In genomic region chr8:4206182-4207015, GRCm38 (mm10) we compare ENCODE assay signal across 9 mouse cellular contexts. TPM values are rescaled to one million over a fixed set of nuclear protein-coding genes. Genes with fewer than 3 reads are reported as not detected.
DNase-seq lines count a peak whose midpoint lies in the region; ATAC-seq lines count a peak whose summit lies in the region.
"Had no signal": no experiment of that assay in that cellular context is flagged by ENCODE, and none has a peak within 500 bp of the region (broad histone marks: within the 10 kb centered on the region; RNA-seq: fewer than 3 reads in every experiment).

No protein-coding gene starts in this region.

- peaks cover 18% of the 10 kb centered on the region for H3K4me1 ChIP-seq in heart, embryonic 12.5 days (replicated peaks)
- peaks cover 3% of the 10 kb centered on the region; the same call in 1 of the 2 replicates for H3K4me1 ChIP-seq in forebrain, embryonic 14.5 days (ENCODE audit: control insufficient read depth, insufficient read depth, low read length)
- peaks cover 11% of the 10 kb centered on the region for H3K4me1 ChIP-seq in liver, embryonic 16.5 days (ENCODE audit: control insufficient read depth, low read depth, low read length)

- WGBS in heart, embryonic 12.5 days: 9% methylated on average over 44 of the region's 44 CpGs
- WGBS in forebrain, embryonic 14.5 days: 11% methylated on average over 44 of the region's 44 CpGs
- 16% methylated on average over 44 of the region's 44 CpGs for WGBS in liver, embryonic 16.5 days (ENCODE audit: insufficient replicate concordance)

- DNase-seq in heart, adult 8-10 months (ENCODE audit: low spot score): no peak
- peak; percentile 77 for DNase-seq in brain, adult 2 months (ENCODE audit: low read depth, low spot score)
- no peak for DNase-seq in forebrain, embryonic 14.5 days (ENCODE audit: low spot score)
- no peak for DNase-seq in spleen, adult 12 weeks (ENCODE audit: low spot score)
- DNase-seq in ovary, postnatal 10 days (ENCODE audit: low spot score): no peak
- DNase-seq in Muller cell, postnatal 12 days (ENCODE audit: inconsistent ontology term): no peak

- 0 out of 2 replicates have a peak, but pooled peaks have one; percentile 20 for ATAC-seq in heart, embryonic 12.5 days (ENCODE audit: insufficient number of reproducible peaks, low FRiP score)
- peak; percentile 38 for ATAC-seq in forebrain, embryonic 14.5 days
- peak; percentile 32 for ATAC-seq in liver, embryonic 16.5 days (ENCODE audit: low read depth)

- peak overlapping the region; percentile 23 for H3K9ac ChIP-seq in heart, embryonic 12.5 days
- H3K9ac ChIP-seq in forebrain, embryonic 14.5 days (ENCODE audit: low read length): peak overlapping the region; percentile 25; the same call in 1 of the 2 replicates
- no peak overlapping the region for H3K9ac ChIP-seq in liver, embryonic 16.5 days (ENCODE audit: low read depth, low read length)

- H3K27ac ChIP-seq in heart, embryonic 12.5 days (ENCODE audit: poor library complexity, severe bottlenecking): no peak overlapping the region
- no peak overlapping the region for H3K27ac ChIP-seq in forebrain, embryonic 14.5 days (ENCODE audit: low read depth, low read length)
- no peak overlapping the region for H3K27ac ChIP-seq in liver, embryonic 16.5 days (ENCODE audit: low read length)

- H3K27me3 ChIP-seq in heart, embryonic 12.5 days (replicated peaks): peaks cover 73% of the 10 kb centered on the region
- H3K27me3 ChIP-seq in forebrain, embryonic 14.5 days (replicated peaks; ENCODE audit: control insufficient read depth, insufficient read depth, low read length): peaks cover 15% of the 10 kb centered on the region
- H3K27me3 ChIP-seq in liver, embryonic 16.5 days (ENCODE audit: control insufficient read depth, insufficient read depth, low read depth, low read length): peaks cover 21% of the 10 kb centered on the region
- H3K27me3 ChIP-seq: CH12.LX had no signal

- peak overlapping the region; percentile 29 for H3K4me3 ChIP-seq in heart, embryonic 12.5 days
- no peak overlapping the region for H3K4me3 ChIP-seq in forebrain, embryonic 14.5 days (ENCODE audit: low read depth, low read length)
- H3K4me3 ChIP-seq in liver, embryonic 16.5 days (ENCODE audit: low read depth, low read length): peak overlapping the region; percentile 17

- peaks cover 5% of the 10 kb centered on the region; the same call in 1 of the 2 replicates for H3K9me3 ChIP-seq in heart, embryonic 12.5 days (replicated peaks)
- H3K9me3 ChIP-seq in forebrain, embryonic 14.5 days (replicated peaks; ENCODE audit: control insufficient read depth, low read length): no peaks in the 10 kb centered on the region
- no peaks in the 10 kb centered on the region for H3K9me3 ChIP-seq in liver, embryonic 16.5 days (replicated peaks; ENCODE audit: control insufficient read depth, low read length)

- no peaks in the 10 kb centered on the region for H3K36me3 ChIP-seq in heart, embryonic 12.5 days
- H3K36me3 ChIP-seq in forebrain, embryonic 14.5 days (ENCODE audit: control insufficient read depth, insufficient read depth, low read length): peaks cover 76% of the 10 kb centered on the region
- H3K36me3 ChIP-seq in liver, embryonic 16.5 days (ENCODE audit: control insufficient read depth, insufficient read depth): no peaks in the 10 kb centered on the region

- H3K4me2 ChIP-seq in heart, embryonic 12.5 days: peak overlapping the region; percentile 61
- peak overlapping the region; percentile 12; the same call in 1 of the 2 replicates for H3K4me2 ChIP-seq in forebrain, embryonic 14.5 days (ENCODE audit: low read length)
- H3K4me2 ChIP-seq in liver, embryonic 16.5 days (ENCODE audit: low read depth, low read length): peak overlapping the region; percentile 28

RNA-seq across cellular contexts. Expression of gene Prr36, which starts 10.9 kb away (rescaled TPM):
- polyA plus RNA-seq in heart, embryonic 12.5 days (2016; fragmentation: Nextera tagmentation; extraction: Ambion mirVana): 0.18 and 0.24 TPM in 2 replicates
- not detected for total RNA-seq in heart, adult 8-10 months (2022)
- 25.3 and 38.7 TPM in 2 replicates for polyA plus RNA-seq in forebrain, embryonic 14.5 days (2014; fragmentation: Nextera tagmentation; extraction: Ambion mirVana)
- 0.32 and 0.47 TPM in 2 replicates for polyA plus RNA-seq in liver, embryonic 16.5 days (2015; fragmentation: Nextera tagmentation; extraction: Ambion mirVana)

RNA-seq across cellular contexts. Expression of gene Lrrc8e, which starts 20.2 kb away (rescaled TPM):
- 0.28 TPM in 1 of 2 replicates, not detected in the other for polyA plus RNA-seq in heart, embryonic 12.5 days (2016; fragmentation: Nextera tagmentation; extraction: Ambion mirVana)
- 1 to 10 TPM in 1 of 4 experiments, under 1 TPM in 3; 0.41 to 1.3 (median 0.87) TPM for total RNA-seq in heart, adult 8-10 months (2022)
- not detected in 2 replicates for polyA plus RNA-seq in forebrain, embryonic 14.5 days (2014; fragmentation: Nextera tagmentation; extraction: Ambion mirVana)
- polyA plus RNA-seq in liver, embryonic 16.5 days (2015; fragmentation: Nextera tagmentation; extraction: Ambion mirVana): 0.30 and 0.38 TPM in 2 replicates

RNA-seq across cellular contexts. Expression of gene Map2k7, which starts 32.1 kb away (rescaled TPM):
- polyA plus RNA-seq in heart, embryonic 12.5 days (2016; fragmentation: Nextera tagmentation; extraction: Ambion mirVana): 28.7 and 32.2 TPM in 2 replicates
- total RNA-seq in heart, adult 8-10 months (2022): 10 to 100 TPM; 69.9 to 84.0 (median 75.2) TPM
- 20.3 and 22.7 TPM in 2 replicates for polyA plus RNA-seq in forebrain, embryonic 14.5 days (2014; fragmentation: Nextera tagmentation; extraction: Ambion mirVana)
- polyA plus RNA-seq in liver, embryonic 16.5 days (2015; fragmentation: Nextera tagmentation; extraction: Ambion mirVana): 8.6 and 9.5 TPM in 2 replicates

RNA-seq across cellular contexts. Expression of gene Gm49320, which starts 32.3 kb away (rescaled TPM):
- 0.58 TPM in 1 of 2 replicates, not detected in the other for polyA plus RNA-seq in heart, embryonic 12.5 days (2016; fragmentation: Nextera tagmentation; extraction: Ambion mirVana)
- under 1 TPM in 1 of 4 experiments, not detected in 3; 0.25 TPM for total RNA-seq in heart, adult 8-10 months (2022)
- polyA plus RNA-seq in forebrain, embryonic 14.5 days (2014; fragmentation: Nextera tagmentation; extraction: Ambion mirVana): 0.51 TPM in 1 of 2 replicates, not detected in the other
- not detected in 2 replicates for polyA plus RNA-seq in liver, embryonic 16.5 days (2015; fragmentation: Nextera tagmentation; extraction: Ambion mirVana)

RNA-seq across cellular contexts. Expression of gene Evi5l, which starts 40.0 kb away (rescaled TPM):
- 15.2 and 18.4 TPM in 2 replicates for polyA plus RNA-seq in heart, embryonic 12.5 days (2016; fragmentation: Nextera tagmentation; extraction: Ambion mirVana)
- 10 to 100 TPM; 19.0 to 26.0 (median 22.9) TPM for total RNA-seq in heart, adult 8-10 months (2022)
- polyA plus RNA-seq in forebrain, embryonic 14.5 days (2014; fragmentation: Nextera tagmentation; extraction: Ambion mirVana): 45.9 and 70.0 TPM in 2 replicates
- 5.7 and 6.0 TPM in 2 replicates for polyA plus RNA-seq in liver, embryonic 16.5 days (2015; fragmentation: Nextera tagmentation; extraction: Ambion mirVana)

Comparison
In these comparisons a context has a peak if more than half of its experiments do, and no peak if none do; other contexts are left out.
1. RNA of gene Prr36, which starts 10.9 kb away (polyA plus RNA-seq): 25.3 to 38.7 TPM in forebrain, embryonic 14.5 days; 0.32 to 0.47 TPM in liver, embryonic 16.5 days and 0.18 to 0.24 TPM in heart, embryonic 12.5 days; every median in the first group is over 10 times any median in the second.
2. Peak in every context shown above with its lines, with median percentiles within 50 percentile points of each other: ATAC-seq and H3K4me2 ChIP-seq.